Mouse (Mus musculus) skeletal muscle tissue, adult 2 months (tissue): ENCODE results near the gene Psme3.

ENCODE experiments used
- DNase-seq: peaks from one replicate; pipeline ENCODE4 v3.0.0-alpha.2; 2012; ENCODE audit warnings: low read depth, low spot score

The Psme3 gene

GRCm38 (mm10) chr11:101315665-101316500, at the start of gene Psme3:
Gene Psme3, plus strand, starts transcription at chr11:101316213.
- peak; percentile 85 for DNase-seq

GRCm38 (mm10) chr11:101269577-101270116, 46.4 kb upstream of the Psme3 start:
- DNase-seq: no peak

GRCm38 (mm10) chr11:101272446-101272845, 43.6 kb upstream of the Psme3 start:
- no peak for DNase-seq

GRCm38 (mm10) chr11:101275309-101275708, 40.7 kb upstream of the Psme3 start:
- no peak for DNase-seq

GRCm38 (mm10) chr11:101276319-101277070, 39.5 kb upstream of the Psme3 start:
- no peak for DNase-seq

- no peak for DNase-seq
Observed at GRCm38 (mm10) chr11:101277381-101278222, 38.4 kb upstream of the Psme3 start.

- peak; percentile 86 for DNase-seq
Observed at GRCm38 (mm10) chr11:101278223-101279192, 37.5 kb upstream of the Psme3 start, which contains the start of the genes Cntd1 and Coa3. Gene Cntd1, plus strand, starts transcription at chr11:101279012. Gene Coa3, minus strand, starts transcription at chr11:101279114.

- no peak for DNase-seq
Observed at GRCm38 (mm10) chr11:101279193-101279569, 36.8 kb upstream of the Psme3 start.

GRCm38 (mm10) chr11:101280837-101281236, 35.2 kb upstream of the Psme3 start:
- no peak for DNase-seq

- no peak for DNase-seq
Observed at GRCm38 (mm10) chr11:101282896-101283295, 33.1 kb upstream of the Psme3 start.

GRCm38 (mm10) chr11:101283805-101284204, 32.2 kb upstream of the Psme3 start:
- DNase-seq: no peak

- no peak for DNase-seq
Observed at GRCm38 (mm10) chr11:101287306-101287705, 28.7 kb upstream of the Psme3 start.

GRCm38 (mm10) chr11:101291231-101291630, 24.8 kb upstream of the Psme3 start:
- DNase-seq: no peak

GRCm38 (mm10) chr11:101295191-101295590, 20.8 kb upstream of the Psme3 start:
- no peak for DNase-seq

- DNase-seq: no peak
Observed at GRCm38 (mm10) chr11:101300881-101301280, 15.1 kb upstream of the Psme3 start.

GRCm38 (mm10) chr11:101301299-101302003, 14.6 kb upstream of the Psme3 start:
- no peak for DNase-seq

GRCm38 (mm10) chr11:101302004-101302798, 13.8 kb upstream of the Psme3 start, which contains the start of gene Becn1:
Gene Becn1, minus strand, starts transcription at chr11:101302286.
- DNase-seq: peak; percentile 94

GRCm38 (mm10) chr11:101307744-101308143, 8.3 kb upstream of the Psme3 start:
- no peak for DNase-seq

GRCm38 (mm10) chr11:101311083-101311482, 4.9 kb upstream of the Psme3 start:
- DNase-seq: no peak
